Mouse (Mus musculus) liver, embryonic 16.5 days (tissue): ENCODE results near the gene Kcnn1. TPM values are rescaled to one million over a fixed set of nuclear protein-coding genes. Genes with fewer than 3 reads are reported as not detected.
A peak's percentile ranks its signal among the peaks of the same experiment; 100 is the strongest.
"Not testable (repeated sequence)": the region's sequence is repeated elsewhere in the genome, so short reads cannot be mapped to it uniquely, and the experiment has no call there.

ENCODE experiments used
- ATAC-seq: fragments of 200-750 bp; cut with Nextera tagmentation; 2 replicates; pipeline ENCODE4 v1.8.0; 2017; ENCODE audit warnings: low read depth, mild to moderate bottlenecking, moderate number of reproducible peaks, moderate library complexity
- H3K27ac ChIP-seq: fragments of 300-500 bp; sonication (generic); 2 replicates; pipeline ENCODE4 v1.5.1; 2014; ENCODE audit warnings: mild to moderate bottlenecking, low read length
- H3K27me3 ChIP-seq: fragments of 300-500 bp; sonication (generic); 2 replicates; pipeline ENCODE4 v1.6.1; 2014; ENCODE audit warnings: low read depth, low read length, mixed read lengths; ENCODE audit not compliant: control insufficient read depth, insufficient read depth
- H3K36me3 ChIP-seq: fragments of 300-500 bp; sonication (generic); 2 replicates; pipeline ENCODE4 v1.6.1; 2014; ENCODE audit warnings: mild to moderate bottlenecking; ENCODE audit not compliant: control insufficient read depth, insufficient read depth
- H3K4me1 ChIP-seq: fragments of 300-500 bp; sonication (generic); 2 replicates; pipeline ENCODE4 v1.6.1; 2014; ENCODE audit warnings: low read depth, low read length, mixed read lengths; ENCODE audit not compliant: control insufficient read depth
- H3K4me2 ChIP-seq: fragments of 300-500 bp; sonication (generic); 2 replicates; pipeline ENCODE4 v1.6.1; 2014; ENCODE audit warnings: low read depth, low read length, mixed read lengths
- H3K4me3 ChIP-seq: fragments of 300-500 bp; sonication (generic); 2 replicates; pipeline ENCODE4 v1.5.1; 2014; ENCODE audit warnings: low read depth, mild to moderate bottlenecking, low read length
- H3K9ac ChIP-seq: fragments of 300-500 bp; sonication (generic); 2 replicates; pipeline ENCODE4 v1.6.1; 2014; ENCODE audit warnings: low read depth, low read length
- H3K9me3 ChIP-seq: fragments of 300-500 bp; sonication (generic); replicated peaks from 2 replicates; pipeline ENCODE4 v1.6.1; 2016; ENCODE audit warnings: low read length; ENCODE audit not compliant: control insufficient read depth
- WGBS: fragments of 180-500 bp; shearing (Covaris S2); extraction: QIAGEN DNeasy Blood & Tissue Kit; methylation state at CpG from one replicate; pipeline ENCODE4 v1.1.7; 2014; ENCODE audit not compliant: insufficient replicate concordance; 5-methylcytosine and 5-hydroxymethylcytosine counted together
- polyA plus RNA-seq: library from polyadenylated mRNA; unstranded; fragments of >200 nt; fragmentation: Nextera tagmentation; extraction: Ambion mirVana; gene quantifications from 2 replicates; pipeline ENCODE4 v1.2.1, GENCODE M21; 2015

Gene Kcnn1
- polyA plus RNA-seq, 1 experiment from 2014 or later: 0.46 TPM

DNA sequence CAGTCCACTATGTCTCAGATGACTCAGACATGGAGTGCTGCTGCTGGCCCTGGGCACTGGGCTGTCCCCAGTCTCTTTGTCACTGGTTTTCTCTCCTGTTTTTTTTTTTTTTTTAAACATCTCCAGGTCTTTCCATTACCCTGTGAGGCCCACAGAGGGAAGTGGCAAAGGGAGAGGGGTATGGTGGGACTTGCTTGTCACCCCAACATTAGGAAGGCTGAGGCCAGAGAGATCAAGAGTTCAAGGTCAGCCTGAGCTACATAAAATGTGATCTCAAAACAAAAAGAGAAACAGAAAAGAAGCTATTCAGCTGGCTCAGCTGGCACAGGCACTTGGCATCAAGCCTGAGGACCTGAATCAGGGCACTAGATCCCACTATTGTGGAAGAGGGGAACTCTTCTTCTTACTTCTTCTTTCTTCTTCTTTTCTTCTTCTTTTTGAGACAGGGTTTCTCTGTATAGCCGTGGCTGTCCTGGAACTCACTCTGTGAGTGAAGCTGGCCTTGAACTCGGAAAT, 37.9 kb upstream of the Kcnn1 start:
- Histone ChIP-seq H3K36me3 (no peaks in the 10 kb centered on the region), H3K4me3 (no peak overlapping the region), H3K27ac (no peak overlapping the region), H3K9me3 (no peaks in the 10 kb centered on the region), H3K9ac (no peak overlapping the region), H3K4me1 (peaks cover 22% of the 10 kb centered on the region), H3K27me3 (no peaks in the 10 kb centered on the region), H3K4me2 (no peak overlapping the region)
- 45% methylated on average over 2 of the region's 2 CpGs for WGBS
- no peak for ATAC-seq

DNA sequence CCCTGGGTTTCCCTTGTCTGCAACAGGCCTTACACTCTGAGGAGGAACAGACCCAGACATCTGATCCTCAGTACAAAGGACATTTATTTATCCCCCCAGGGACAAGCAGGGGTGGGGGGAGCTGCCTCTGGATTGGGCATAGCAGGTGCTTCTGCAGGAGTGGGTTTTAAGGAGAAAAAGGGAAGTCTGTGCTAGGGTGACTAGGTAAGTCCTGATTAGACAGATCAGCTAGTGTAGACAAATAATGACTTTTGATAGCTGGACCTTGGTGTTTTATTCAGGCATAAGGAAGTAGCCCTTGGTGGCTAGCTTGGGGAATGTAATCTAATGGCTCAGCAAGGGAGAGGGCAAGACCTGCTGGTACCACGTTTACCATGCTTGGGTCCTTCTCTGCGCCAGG, 36.2 kb upstream of the Kcnn1 start:
- peaks cover 16% of the 10 kb centered on the region for H3K36me3 ChIP-seq
- no peak overlapping the region for H3K9ac ChIP-seq
- no peak overlapping the region for H3K4me2 ChIP-seq
- peaks cover 16% of the 10 kb centered on the region for H3K4me1 ChIP-seq
- H3K4me3 ChIP-seq: no peak overlapping the region
- H3K27me3 ChIP-seq: no peaks in the 10 kb centered on the region
- ATAC-seq: no peak
- H3K9me3 ChIP-seq: no peaks in the 10 kb centered on the region
- 74% methylated on average over 2 of the region's 2 CpGs for WGBS
- no peak overlapping the region for H3K27ac ChIP-seq

- Histone ChIP-seq H3K9ac (no peak overlapping the region), H3K36me3 (peaks cover 21% of the 10 kb centered on the region), H3K4me3 (no peak overlapping the region), H3K4me2 (0 out of 2 replicates have a peak overlapping the region, but pooled peaks have one; percentile 86), H3K27ac (no peak overlapping the region), H3K4me1 (peaks cover 16% of the 10 kb centered on the region), H3K27me3 (peaks cover 3% of the 10 kb centered on the region; the same call in 1 of the 2 replicates), H3K9me3 (no peaks in the 10 kb centered on the region)
- 13% methylated on average over 2 of the region's 2 CpGs for WGBS
- ATAC-seq: no peak
Observed at GRCm38 (mm10) chr8:70898661-70899198, 35.7 kb upstream of the Kcnn1 start.

DNA sequence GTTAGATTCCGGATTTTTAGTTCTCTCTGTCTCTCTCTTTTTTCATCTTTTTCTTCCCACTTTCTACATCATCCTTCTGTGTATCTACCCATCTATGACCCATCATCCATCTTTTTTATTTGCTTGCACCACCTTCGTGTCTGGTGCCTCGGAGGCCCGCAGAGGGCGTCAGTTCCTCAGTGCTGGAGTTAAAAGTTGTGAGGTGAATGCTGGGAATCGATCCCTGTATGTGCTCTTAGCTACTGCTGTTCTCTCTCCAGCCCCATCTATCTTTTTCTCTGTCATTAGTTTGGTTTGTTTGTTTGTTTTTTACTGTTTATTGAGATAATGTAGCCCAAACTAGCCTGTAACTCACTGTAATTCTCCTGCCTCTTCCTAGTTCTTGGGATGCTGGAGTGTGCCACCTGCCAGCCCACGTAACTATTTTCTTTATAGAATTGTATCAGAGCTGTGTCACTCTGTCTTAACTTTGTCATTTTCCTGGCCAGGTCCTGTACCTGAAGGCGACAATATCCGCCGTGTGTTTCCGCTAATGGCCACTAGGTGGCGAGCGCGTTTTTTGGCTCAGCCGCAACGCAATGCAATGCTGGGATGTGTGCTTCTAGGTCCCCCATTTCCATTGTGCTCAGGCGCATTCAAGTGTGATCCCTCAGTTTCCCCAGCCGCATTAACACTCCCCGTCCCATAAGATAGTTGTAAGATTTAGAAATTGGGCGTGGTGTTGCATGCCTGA, 34.8 kb upstream of the Kcnn1 start:
- Histone ChIP-seq H3K4me3 (peak overlapping the region; percentile 90), H3K9me3 (no peaks in the 10 kb centered on the region), H3K36me3 (peaks cover 22% of the 10 kb centered on the region), H3K27ac (peak overlapping the region; percentile 76), H3K4me2 (peak overlapping the region; percentile 86), H3K9ac (peak overlapping the region; percentile 70), H3K27me3 (peaks cover 12% of the 10 kb centered on the region), H3K4me1 (peaks cover 18% of the 10 kb centered on the region)
- WGBS: under 1% methylated on average over 20 of the region's 20 CpGs
- peak; percentile 20 for ATAC-seq

DNA sequence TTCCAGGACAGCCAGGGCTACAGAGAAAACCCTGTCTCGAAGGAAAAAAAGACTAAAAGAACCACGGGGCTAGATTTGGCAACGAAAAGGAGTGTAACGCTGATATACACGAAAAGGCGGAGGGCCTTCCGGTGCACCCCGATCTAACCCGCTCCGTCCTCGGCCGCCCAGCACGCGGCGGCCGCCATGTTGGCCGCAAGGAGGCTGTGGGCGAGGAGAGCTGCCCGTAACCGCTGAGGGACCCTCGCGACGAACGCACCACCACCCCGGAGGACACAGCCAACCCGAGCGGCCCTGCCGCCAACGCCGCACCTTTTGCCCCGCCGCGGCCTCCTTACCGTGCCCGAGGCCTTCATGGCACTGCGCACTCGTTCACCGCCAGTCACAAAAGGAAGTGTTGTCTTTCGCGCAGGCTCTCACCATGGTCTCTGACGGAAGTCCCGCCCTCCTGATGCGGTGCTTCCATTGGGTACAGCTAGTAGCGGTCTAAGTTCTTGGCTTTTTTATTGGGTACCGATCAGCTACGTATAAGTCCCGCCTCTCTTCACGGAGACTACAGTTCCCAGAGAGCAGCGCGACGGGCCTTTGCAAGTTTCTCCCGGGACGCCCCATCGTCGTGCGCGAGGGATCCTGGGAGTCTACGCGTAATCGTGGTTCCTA, 34.1 kb upstream of the Kcnn1 start, which contains the start of gene Rpl18a:
Gene Rpl18a (minus strand): TSS at position 392 of the 660 bp plus-strand sequence.
- H3K4me2 ChIP-seq: peak within 1 kb of the TSS; percentile 86
- H3K9me3 ChIP-seq: no peaks in the 10 kb centered on the region
- peaks cover 22% of the 10 kb centered on the region for H3K36me3 ChIP-seq
- ATAC-seq: peak; percentile 98
- H3K9ac ChIP-seq: peak within 1 kb of the TSS; percentile 91
- WGBS: under 1% methylated on average over 57 of the region's 60 CpGs
- peak within 1 kb of the TSS; percentile 76 for H3K27ac ChIP-seq
- peaks cover 23% of the 10 kb centered on the region for H3K4me1 ChIP-seq
- H3K27me3 ChIP-seq: peaks cover 19% of the 10 kb centered on the region
- peak within 1 kb of the TSS; percentile 90 for H3K4me3 ChIP-seq

DNA sequence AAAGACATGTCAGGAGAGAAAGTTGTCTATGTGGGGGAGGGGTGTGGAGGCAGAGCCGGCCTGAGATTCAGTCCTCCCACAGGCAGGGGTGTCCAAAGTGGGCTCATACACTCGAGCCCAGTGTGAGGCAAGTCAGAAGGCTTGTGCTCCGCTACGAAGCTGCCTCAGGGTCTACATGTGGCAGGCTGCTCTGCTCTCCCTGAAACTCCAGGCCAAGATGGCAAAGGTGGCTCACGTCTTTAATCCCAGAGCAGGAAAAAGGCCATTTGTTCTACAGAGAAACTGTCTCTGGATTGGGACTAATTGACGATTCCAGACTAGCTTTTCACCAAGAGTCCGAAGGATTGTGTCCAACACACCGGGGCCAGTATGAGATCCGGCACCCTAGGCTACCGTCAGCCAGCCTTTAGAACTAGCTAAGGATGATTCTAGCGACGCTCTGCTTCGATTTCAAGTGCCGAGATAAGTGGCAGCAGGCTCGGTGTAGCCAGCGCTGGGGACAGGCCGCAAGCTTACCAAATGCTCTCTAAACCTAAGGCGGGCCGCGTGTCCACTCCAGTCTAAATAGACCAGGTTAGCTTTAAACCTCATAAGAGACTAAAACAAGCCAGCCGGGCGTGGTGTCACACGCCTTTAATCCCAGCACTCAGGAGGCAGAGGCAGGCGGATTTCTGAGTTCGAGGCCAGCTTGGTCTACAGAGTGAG, 33.4 kb upstream of the Kcnn1 start:
- peak overlapping the region; percentile 32 for H3K27ac ChIP-seq
- H3K9me3 ChIP-seq: no peaks in the 10 kb centered on the region
- no peak for ATAC-seq

DNA sequence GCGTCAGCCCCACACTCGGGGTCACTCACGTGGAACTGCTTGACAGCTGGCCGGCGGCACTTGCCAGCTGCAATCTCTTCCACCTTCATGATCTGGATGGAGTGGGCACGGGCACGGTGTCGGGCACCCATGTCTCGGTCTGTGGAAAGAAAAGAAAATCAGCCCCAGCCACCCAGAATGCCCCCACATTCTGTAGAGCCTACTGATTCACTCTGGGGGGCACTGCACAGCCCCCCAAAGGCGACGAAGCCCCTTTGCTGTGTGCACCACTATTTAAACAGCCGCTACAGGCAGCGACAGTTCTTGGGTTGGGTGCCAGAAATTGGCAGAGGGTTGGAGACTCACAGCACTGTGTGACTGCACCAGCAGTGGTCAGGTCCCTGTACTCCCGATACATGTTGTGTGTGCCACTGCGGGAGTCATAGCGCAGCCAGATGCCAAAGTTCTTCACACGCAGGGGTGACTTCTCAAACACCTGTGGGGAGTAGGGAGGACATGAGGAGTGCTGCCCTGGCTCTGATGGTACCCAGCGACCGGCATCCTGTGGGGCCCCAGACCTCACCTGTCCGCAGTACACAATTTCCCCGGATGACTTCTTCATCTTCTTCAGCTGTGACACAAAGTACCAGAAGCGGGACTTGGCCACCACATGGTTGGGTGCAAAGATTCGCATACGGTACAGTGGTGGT, 32.7 kb upstream of the Kcnn1 start:
- not testable (repeated sequence) for H3K9me3 ChIP-seq, ATAC-seq, H3K27ac ChIP-seq
- H3K4me3 ChIP-seq: peak overlapping the region; percentile 90
- H3K4me2 ChIP-seq: peak overlapping the region; percentile 65
- H3K9ac ChIP-seq: peak overlapping the region; percentile 91
- H3K36me3 ChIP-seq: peaks cover 22% of the 10 kb centered on the region
- peaks cover 33% of the 10 kb centered on the region for H3K27me3 ChIP-seq
- peaks cover 31% of the 10 kb centered on the region for H3K4me1 ChIP-seq
- WGBS: 76% methylated on average over 22 of the region's 24 CpGs

More for the DNA sequence above, 33.4 kb upstream of the Kcnn1 start:
- peaks cover 26% of the 10 kb centered on the region for H3K27me3 ChIP-seq
- H3K4me2 ChIP-seq: peak overlapping the region; percentile 65
- H3K4me1 ChIP-seq: peaks cover 30% of the 10 kb centered on the region
- WGBS: 2% methylated on average over 25 of the region's 25 CpGs
- peak overlapping the region; percentile 90 for H3K4me3 ChIP-seq
- peaks cover 22% of the 10 kb centered on the region for H3K36me3 ChIP-seq
- peak overlapping the region; percentile 91 for H3K9ac ChIP-seq

DNA sequence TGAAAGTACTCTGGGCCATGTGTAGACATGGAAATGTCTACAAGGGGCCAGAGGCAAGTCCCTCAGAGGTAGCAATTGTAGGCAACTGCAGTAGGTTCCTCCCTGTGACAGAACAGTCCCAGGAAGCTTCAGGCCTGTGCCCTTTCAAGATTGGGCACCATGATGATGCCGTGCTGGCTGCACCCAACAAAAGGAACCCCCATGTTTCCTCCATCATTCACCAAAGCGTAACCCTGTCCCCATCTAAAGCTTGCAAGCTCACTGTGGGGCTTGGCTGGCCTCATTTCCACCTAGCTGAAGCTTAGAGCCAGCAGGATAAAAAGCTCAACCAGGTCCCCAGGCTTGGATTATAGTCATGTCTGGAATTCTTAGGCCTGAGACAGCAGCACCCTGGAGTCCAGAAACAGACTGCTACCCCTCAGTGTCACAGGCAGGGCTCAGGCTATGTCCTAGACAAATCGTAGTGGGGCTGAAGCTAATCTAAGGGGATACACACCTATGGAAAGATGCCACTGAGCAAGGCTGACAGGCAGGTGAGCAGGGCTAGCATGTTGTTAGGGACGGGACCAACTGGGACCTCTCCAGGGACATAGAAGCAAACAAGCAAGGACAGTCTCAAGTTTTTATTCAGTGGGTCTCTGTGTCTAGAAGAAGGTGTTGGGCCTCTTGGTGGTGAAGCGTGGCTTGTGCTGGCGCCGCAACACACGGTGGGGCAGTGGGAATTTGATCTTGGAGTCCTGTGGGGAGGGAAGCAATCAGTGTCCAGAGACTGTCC, 31.9 kb upstream of the Kcnn1 start:
- peaks cover 41% of the 10 kb centered on the region for H3K27me3 ChIP-seq
- H3K9me3 ChIP-seq: no peaks in the 10 kb centered on the region
- no peak overlapping the region for H3K9ac ChIP-seq
- H3K4me2 ChIP-seq: no peak overlapping the region
- ATAC-seq: no peak
- H3K36me3 ChIP-seq: peaks cover 22% of the 10 kb centered on the region
- WGBS: 87% methylated on average over 8 of the region's 8 CpGs
- H3K27ac ChIP-seq: no peak overlapping the region
- H3K4me3 ChIP-seq: no peak overlapping the region
- peaks cover 31% of the 10 kb centered on the region for H3K4me1 ChIP-seq
